Mouse (Mus musculus) activated CD4-positive, CD25-positive, alpha-beta regulatory T cell (primary cell): Measurements from ENCODE around the gene Sult6b2. TPM values are rescaled to one million over a fixed set of nuclear protein-coding genes. Genes with fewer than 3 reads are reported as not detected.

Source experiments
- polyA plus RNA-seq, 2 experiments: library from polyadenylated mRNA; unstranded; fragments of 100-300 nt; shearing (Covaris generic); gene quantifications; one replicate each; pipeline ENCODE4 v1.2.1; 2017

The Sult6b2 gene
- not detected for polyA plus RNA-seq

GRCm38 (mm10) chr6:142804402-142804801, at the start of gene Sult6b2:
TSS of gene Sult6b2 (minus strand) at chr6:142804502.

GRCm38 (mm10) chr6:142756507-142757333, 47.6 kb downstream of the Sult6b2 start, which contains the start of gene Cmas:
TSS of gene Cmas (plus strand) at chr6:142756686.

Other genes with a start within 250 kb of the Sult6b2 start
- under 1 TPM; 0.10 TPM for gene Kcnj8, start 232.9 kb downstream of the Sult6b2 start, polyA plus RNA-seq
- gene Abcc9, start 102.2 kb downstream of the Sult6b2 start, polyA plus RNA-seq, result under 1 TPM; 0.04 TPM
- gene Cmas, start 47.8 kb downstream of the Sult6b2 start, polyA plus RNA-seq, result 10 to 100 TPM; 94.4 to 96.3 TPM
- gene St8sia1, start 159.9 kb upstream of the Sult6b2 start, polyA plus RNA-seq, result 1 to 10 TPM; 7.9 to 8.3 TPM